Mouse (Mus musculus): Measurements from ENCODE around the gene Ggn. TPM values are rescaled to one million over a fixed set of nuclear protein-coding genes. Genes with fewer than 3 reads are reported as not detected.
"Not testable (repeated sequence)": the region's sequence is repeated elsewhere in the genome, so short reads cannot be mapped to it uniquely, and the experiment has no call there.

The Ggn gene
- polyA plus RNA-seq, 1 experiment from 2014 or later = 0.07 TPM

DNA sequence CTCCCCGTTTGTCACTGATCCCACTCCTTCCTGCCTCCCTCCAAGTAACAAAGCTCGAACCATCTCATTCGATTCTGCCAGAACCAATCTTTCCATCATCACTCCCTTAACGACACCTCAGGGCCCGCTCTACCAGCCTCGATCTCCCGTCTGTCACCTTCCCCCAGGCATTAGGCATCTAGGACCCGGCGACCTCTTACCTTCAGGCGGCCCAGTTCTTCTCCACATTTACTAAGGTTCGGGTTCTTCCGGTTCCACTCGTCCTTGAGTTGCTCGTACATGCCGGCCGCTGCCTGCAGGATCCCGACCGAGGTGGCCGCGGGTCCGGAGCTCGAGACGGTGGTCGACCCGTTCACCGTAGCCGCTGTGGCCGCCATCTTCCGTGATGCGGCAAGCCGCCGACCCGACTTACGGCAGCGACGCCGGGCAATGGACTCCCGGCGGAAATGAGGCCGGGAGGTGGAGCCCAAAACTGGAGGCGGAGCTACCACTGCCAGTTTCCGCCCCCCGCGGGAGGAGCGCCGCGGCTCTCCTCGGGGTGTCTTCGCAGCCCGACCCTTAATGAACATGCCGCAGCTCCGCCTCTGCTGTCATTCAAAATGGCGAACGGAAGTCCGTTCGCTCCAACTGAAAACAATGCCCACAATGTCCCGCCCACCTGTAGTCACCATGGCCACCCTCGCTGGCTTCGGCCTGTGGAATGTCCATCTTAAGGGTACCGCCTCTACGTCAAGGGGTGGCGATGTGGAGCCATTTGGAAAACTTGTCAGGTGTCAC lies 10.3 kb downstream of the Ggn start, which contains the start of gene Psmd8:
TSS of gene Psmd8 (minus strand) at position 625 of the 777 bp plus-strand sequence.
- H3K9me3 ChIP-seq (replicated peaks) = no peaks in the 10 kb centered on the region
- peak within 1 kb of the TSS; percentile 85 for H3K4me3 ChIP-seq (replicated peaks)
- H3K4me1 ChIP-seq (replicated peaks) = peaks cover 28% of the 10 kb centered on the region
- H3K27me3 ChIP-seq = no peaks in the 10 kb centered on the region
- peak within 1 kb of the TSS; percentile 87 for H3K9ac ChIP-seq
- H3K4me2 ChIP-seq = peak within 1 kb of the TSS; percentile 91
- peak within 1 kb of the TSS; percentile 59 for H3K27ac ChIP-seq
- H3K36me3 ChIP-seq = peaks cover 28% of the 10 kb centered on the region
- WGBS (ENCODE audit: insufficient replicate concordance) = under 1% methylated on average over 62 of the region's 62 CpGs
- peak; percentile 95 for DNase-seq
- ATAC-seq (ENCODE audit: low read depth) = peak; percentile 93

DNA sequence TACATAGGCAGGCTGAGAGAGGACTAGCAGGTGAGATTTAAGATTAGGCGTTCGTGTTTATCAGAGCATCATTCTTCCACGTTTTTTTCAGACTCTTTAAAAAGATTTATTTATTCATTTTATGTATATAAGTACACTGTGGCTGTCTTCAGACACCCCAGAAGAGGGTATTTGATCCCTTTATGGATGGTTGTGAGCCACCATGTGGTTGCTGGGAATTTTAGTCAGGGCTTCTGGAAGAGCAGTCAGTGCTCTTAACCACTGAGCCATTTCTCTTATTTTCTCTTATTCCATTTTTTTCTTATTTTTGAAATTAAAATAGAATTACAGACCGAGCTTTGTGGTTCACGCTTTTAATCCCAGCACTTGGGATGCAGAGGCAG lies 10.8 kb downstream of the Ggn start:
- 40% methylated on average over 5 of the region's 5 CpGs for WGBS (ENCODE audit: insufficient replicate concordance)
- no peak for ATAC-seq (ENCODE audit: low read depth)

DNA sequence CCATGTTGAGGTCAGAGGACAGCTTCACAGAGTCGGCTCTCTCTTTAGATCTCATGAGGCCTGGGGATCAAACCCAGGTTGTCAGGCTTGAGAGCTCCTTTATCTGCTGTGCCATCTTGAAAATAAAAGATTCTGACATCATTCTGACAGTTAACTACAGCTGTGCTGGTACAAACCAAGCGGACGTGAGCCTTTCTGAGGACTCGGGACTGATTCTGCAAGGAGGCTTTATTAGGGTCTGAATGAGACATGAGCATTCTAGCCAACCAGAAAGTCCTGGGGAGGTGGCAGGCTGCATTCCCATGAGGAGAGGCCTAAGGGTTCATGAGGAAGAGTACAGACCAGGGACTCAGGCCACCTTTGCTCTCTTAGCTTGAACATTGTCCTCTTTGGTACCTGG lies 11.3 kb downstream of the Ggn start:
- not testable (repeated sequence) for H3K4me3 ChIP-seq (replicated peaks); H3K9me3 ChIP-seq (replicated peaks); H3K9ac ChIP-seq; H3K27ac ChIP-seq; ATAC-seq (ENCODE audit: low read depth); DNase-seq; H3K27me3 ChIP-seq
- peaks cover 28% of the 10 kb centered on the region for H3K4me1 ChIP-seq (replicated peaks)
- H3K4me2 ChIP-seq = 0 out of 2 replicates have a peak overlapping the region, but pooled peaks have one; percentile 91
- H3K36me3 ChIP-seq = peaks cover 17% of the 10 kb centered on the region
- WGBS (ENCODE audit: insufficient replicate concordance) = 64% methylated on average over 4 of the region's 4 CpGs

More for the DNA sequence above, 10.8 kb downstream of the Ggn start:
- no peaks in the 10 kb centered on the region for H3K9me3 ChIP-seq (replicated peaks)
- peak overlapping the region; percentile 85 for H3K4me3 ChIP-seq (replicated peaks)
- H3K36me3 ChIP-seq = peaks cover 22% of the 10 kb centered on the region
- peak overlapping the region; percentile 91 for H3K4me2 ChIP-seq
- H3K27ac ChIP-seq = peak overlapping the region; percentile 43
- DNase-seq = no peak
- peak overlapping the region; percentile 50; the same call in 1 of the 2 replicates for H3K9ac ChIP-seq
- H3K4me1 ChIP-seq (replicated peaks) = peaks cover 28% of the 10 kb centered on the region
- no peaks in the 10 kb centered on the region for H3K27me3 ChIP-seq

DNA sequence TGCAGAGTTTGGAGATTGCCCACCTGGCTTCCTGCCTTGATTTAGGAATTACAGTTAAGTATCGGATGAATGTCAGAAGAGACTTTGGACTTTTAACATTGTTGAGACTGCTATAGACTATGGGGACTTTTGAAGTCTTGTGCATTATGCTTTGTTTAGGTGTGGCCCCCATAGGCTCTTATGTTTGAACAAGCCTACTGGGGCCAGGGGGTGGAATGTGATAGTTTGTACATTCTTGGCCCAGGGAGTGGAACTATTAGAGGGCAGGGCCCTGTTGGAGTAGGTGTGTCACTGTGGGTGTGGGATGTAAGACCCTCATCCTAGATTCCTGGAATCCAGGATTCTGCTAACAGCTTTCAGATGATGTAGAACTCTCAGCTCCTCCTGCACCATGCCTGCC lies 24.2 kb downstream of the Ggn start:
- WGBS (ENCODE audit: insufficient replicate concordance) = 67% methylated on average over 1 of the region's 1 CpGs
- not testable (repeated sequence) for H3K4me1 ChIP-seq (replicated peaks); H3K4me3 ChIP-seq (replicated peaks); DNase-seq; H3K9ac ChIP-seq; H3K4me2 ChIP-seq; H3K9me3 ChIP-seq (replicated peaks); ATAC-seq (ENCODE audit: low read depth); H3K27ac ChIP-seq; H3K27me3 ChIP-seq; H3K36me3 ChIP-seq

DNA sequence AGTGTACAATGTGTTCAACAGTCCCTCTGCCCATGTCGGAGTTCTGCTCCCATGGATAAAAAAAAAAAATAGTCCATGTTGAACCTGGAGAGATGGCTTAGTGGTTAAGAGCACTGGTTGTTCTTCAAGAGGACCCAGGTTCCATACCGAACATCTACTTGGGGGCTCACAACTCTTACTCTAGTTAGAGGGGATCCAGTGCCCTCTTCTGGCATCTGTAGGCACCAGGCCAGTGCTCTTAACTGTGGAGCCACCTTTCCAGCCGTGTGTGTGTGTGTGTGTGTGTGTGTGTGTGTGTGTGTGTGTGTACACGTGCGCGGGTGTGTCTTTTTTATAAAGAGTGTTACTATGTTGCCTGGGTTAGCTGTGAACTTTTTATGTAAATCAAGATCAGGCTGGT lies 32.6 kb downstream of the Ggn start:
- Histone ChIP-seq H3K9ac (no peak overlapping the region), H3K9me3 (replicated peaks) (no peaks in the 10 kb centered on the region), H3K27me3 (0 out of 2 replicates have a peak, but pooled peaks cover 2% of the 10 kb centered on the region), H3K4me1 (replicated peaks) (no peaks in the 10 kb centered on the region), H3K27ac (no peak overlapping the region), H3K4me2 (no peak overlapping the region), H3K36me3 (no peaks in the 10 kb centered on the region), H3K4me3 (replicated peaks) (no peak overlapping the region)
- ATAC-seq (ENCODE audit: low read depth) (no peak), DNase-seq (no peak)
- WGBS (ENCODE audit: insufficient replicate concordance) = 56% methylated on average over 6 of the region's 6 CpGs

DNA sequence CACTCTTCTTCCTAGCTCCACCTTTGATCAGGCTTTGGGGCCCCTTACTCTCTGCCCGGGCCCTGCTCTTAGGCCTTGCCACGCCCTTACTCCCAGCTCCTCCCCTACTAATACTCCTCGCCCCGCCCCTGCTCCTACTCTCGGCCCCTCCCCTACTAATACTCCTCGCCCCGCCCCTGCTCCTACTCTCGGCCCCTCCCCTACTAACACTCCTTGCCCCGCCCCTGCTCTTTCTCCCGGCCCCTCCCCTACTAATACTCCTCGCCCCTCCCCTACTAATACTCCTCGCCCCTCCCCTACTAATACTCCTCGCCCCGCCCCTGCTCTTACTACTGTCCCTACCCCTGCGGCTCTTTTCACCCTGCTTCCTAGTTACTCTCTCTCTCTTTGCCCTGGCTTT lies 41.0 kb downstream of the Ggn start:
- ATAC-seq (ENCODE audit: low read depth) (peak; percentile 56), DNase-seq (peak; percentile 43)
- Histone ChIP-seq H3K4me2 (peak overlapping the region; percentile 67), H3K4me3 (replicated peaks) (peak overlapping the region; percentile 50), H3K4me1 (replicated peaks) (peaks cover 21% of the 10 kb centered on the region), H3K27ac (peak overlapping the region; percentile 72; the same call in 1 of the 2 replicates)
- H3K36me3 ChIP-seq; H3K9ac ChIP-seq; H3K9me3 ChIP-seq (replicated peaks); H3K27me3 ChIP-seq: not testable (repeated sequence)
- 10% methylated on average over 15 of the region's 15 CpGs for WGBS (ENCODE audit: insufficient replicate concordance)

DNA sequence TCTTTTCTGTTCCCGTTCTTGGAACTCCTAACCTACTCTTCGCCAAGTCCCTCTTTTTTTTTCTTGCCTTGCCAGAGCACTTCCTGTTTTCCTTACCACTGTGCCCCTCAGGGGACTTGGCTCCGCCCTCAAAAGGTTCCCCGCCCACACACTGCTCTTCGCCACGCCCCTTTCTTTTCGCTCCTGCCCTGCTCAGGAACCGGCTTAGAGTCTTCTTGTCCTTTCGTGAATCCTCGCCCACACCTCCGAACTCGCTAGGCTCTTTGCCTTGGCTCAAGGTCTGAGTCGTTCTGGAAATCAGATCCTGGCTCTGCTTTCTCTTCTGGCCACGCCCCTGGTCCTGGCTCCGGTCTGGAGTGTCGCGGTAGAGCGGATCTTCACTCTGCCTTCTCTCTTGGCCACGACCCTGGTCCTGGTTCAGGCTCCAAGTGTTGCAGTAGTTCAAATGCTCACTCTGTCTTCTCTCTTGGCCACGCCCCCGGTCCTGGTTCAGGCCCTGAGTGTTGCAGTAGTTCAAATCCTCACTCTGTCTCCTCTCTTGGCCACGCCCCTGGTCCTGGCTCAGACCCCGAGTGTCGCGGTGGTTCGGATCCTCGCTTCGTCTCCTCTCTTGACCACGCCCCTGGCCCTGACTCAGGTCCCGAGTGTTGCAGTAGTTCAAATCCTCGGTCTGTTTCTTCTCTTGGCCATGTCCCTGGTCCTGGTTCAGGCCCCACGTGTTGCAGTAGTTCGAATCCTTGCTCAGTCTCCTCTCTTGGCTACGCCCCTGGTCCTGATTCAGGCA lies 41.6 kb downstream of the Ggn start:
- WGBS (ENCODE audit: insufficient replicate concordance) = 3% methylated on average over 34 of the region's 34 CpGs
- DNase-seq = peak; percentile 79
- H3K27me3 ChIP-seq = no peaks in the 10 kb centered on the region
- peak overlapping the region; percentile 39; the same call in 1 of the 2 replicates for H3K9ac ChIP-seq
- peak overlapping the region; percentile 72 for H3K27ac ChIP-seq
- H3K4me2 ChIP-seq = peak overlapping the region; percentile 67
- H3K4me1 ChIP-seq (replicated peaks) = peaks cover 21% of the 10 kb centered on the region
- H3K36me3 ChIP-seq = no peaks in the 10 kb centered on the region
- peak overlapping the region; percentile 50 for H3K4me3 ChIP-seq (replicated peaks)
- no peaks in the 10 kb centered on the region for H3K9me3 ChIP-seq (replicated peaks)
- peak; percentile 80 for ATAC-seq (ENCODE audit: low read depth)

DNA sequence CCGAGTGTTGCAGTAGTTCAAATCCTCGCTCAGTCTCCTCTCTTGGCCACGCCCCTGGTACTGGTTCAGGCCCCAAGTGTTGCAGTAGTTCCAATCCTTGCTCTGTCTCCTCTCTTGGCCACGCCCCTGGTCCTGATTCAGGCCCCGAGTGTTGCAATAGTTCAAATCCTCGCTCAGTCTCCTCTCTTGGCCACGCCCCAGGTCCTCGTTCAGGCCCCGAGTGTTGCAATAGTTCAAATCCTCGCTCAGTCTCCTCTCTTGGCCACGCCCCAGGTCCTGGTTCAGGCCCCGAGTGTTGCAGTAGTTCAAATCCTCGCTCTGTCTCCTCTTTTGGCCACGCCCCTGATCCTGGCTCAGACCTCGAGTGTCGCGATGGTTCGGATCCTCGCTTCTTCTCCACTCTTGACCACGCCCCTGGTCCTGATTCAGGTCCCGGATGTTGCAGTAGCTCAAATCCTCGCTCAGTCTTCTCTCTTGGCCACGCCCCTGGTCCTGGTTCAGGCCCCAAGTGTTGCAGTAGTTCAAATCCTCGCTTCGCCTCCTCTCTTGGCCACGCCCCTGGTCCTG lies 42.3 kb downstream of the Ggn start:
- Histone ChIP-seq H3K4me1 (replicated peaks) (peaks cover 21% of the 10 kb centered on the region), H3K27ac (peak overlapping the region; percentile 72; the same call in 1 of the 2 replicates), H3K9ac (0 out of 2 replicates have a peak overlapping the region, but pooled peaks have one; percentile 39), H3K27me3 (no peaks in the 10 kb centered on the region), H3K4me2 (peak overlapping the region; percentile 67), H3K4me3 (replicated peaks) (peak overlapping the region; percentile 50), H3K9me3 (replicated peaks) (no peaks in the 10 kb centered on the region), H3K36me3 (no peaks in the 10 kb centered on the region)
- no peak for ATAC-seq (ENCODE audit: low read depth)
- peak; percentile 40 for DNase-seq
- 9% methylated on average over 26 of the region's 26 CpGs for WGBS (ENCODE audit: insufficient replicate concordance)

DNA sequence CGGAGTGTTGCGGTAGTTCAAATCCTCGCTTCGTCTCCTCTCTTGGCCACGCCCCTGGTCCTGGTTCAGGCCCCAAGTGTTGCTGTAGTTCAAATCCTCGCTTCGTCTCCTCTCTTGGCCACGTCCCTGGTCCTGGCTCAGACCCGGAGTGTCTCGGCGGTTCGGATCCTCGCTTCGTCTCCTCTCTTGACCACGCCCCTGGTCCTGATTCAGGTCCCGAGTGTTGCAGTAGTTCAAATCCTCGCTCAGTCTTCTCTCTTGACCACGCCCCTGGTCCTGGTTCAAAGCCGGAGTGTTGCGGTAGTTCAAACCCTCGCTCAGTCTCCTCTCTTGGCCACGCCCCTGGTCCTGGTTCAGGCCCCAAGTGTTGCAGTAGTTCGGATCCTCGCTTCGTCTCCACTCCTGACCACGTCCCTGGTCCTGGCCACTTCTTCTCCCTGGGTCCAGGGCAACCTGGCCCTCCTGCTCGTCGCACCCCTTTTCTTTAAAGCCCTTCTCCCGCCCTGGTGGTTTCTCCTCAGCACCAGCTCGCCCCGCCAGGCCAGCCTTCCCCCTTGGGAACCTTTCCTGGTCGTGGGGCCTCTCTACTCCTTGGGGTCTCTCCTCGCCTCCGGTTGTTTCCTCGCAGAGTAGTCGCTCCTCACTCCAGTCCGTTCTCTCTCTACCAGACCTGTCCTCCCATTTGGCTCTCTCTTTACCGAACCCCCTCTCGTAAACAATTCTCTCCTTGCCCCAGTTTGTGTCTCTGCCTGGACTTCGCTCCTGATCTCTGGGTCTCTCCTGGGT lies 43.0 kb downstream of the Ggn start:
- WGBS (ENCODE audit: insufficient replicate concordance) = 30% methylated on average over 40 of the region's 40 CpGs
- DNase-seq; ATAC-seq (ENCODE audit: low read depth); H3K4me3 ChIP-seq (replicated peaks); H3K9ac ChIP-seq; H3K9me3 ChIP-seq (replicated peaks); H3K27ac ChIP-seq; H3K27me3 ChIP-seq; H3K36me3 ChIP-seq: not testable (repeated sequence)
- peaks cover 21% of the 10 kb centered on the region for H3K4me1 ChIP-seq (replicated peaks)
- H3K4me2 ChIP-seq = peak overlapping the region; percentile 67

DNA sequence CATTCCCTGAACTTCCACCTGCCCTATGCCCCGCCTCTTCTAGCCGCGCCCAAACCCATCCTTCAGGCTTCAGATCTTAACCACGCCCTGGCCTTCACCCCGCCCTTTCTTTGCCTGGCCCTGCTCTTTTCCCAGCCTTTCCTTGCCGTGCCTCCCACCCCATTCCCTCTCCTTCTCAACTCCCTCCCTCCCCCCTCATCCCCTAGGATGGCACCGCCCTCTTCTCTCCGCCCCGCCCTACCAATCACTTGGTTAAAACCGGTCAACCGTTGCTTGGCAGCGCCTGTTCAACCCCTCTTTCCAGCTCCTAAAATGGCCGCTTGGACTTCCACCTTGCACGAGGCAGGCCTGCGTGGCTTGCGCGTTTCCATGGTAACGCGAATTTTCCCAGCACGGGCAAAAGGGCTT lies 43.7 kb downstream of the Ggn start, which contains the start of gene Catsperg1:
TSS of gene Catsperg1 (minus strand) at position 361 of the 408 bp plus-strand sequence.
- 25% methylated on average over 20 of the region's 20 CpGs for WGBS (ENCODE audit: insufficient replicate concordance)
- Histone ChIP-seq H3K4me2 (peak within 1 kb of the TSS; percentile 67), H3K27ac (no peak within 1 kb of the TSS), H3K36me3 (no peaks in the 10 kb centered on the region), H3K4me1 (replicated peaks) (peaks cover 21% of the 10 kb centered on the region), H3K9me3 (replicated peaks) (no peaks in the 10 kb centered on the region), H3K27me3 (no peaks in the 10 kb centered on the region), H3K9ac (no peak within 1 kb of the TSS), H3K4me3 (replicated peaks) (no peak within 1 kb of the TSS)
- DNase-seq = no peak
- ATAC-seq (ENCODE audit: low read depth) = no peak
